Mouse (Mus musculus): ENCODE measurements around the gene Gm47289. TPM values are rescaled to one million over a fixed set of nuclear protein-coding genes. Genes with fewer than 3 reads are reported as not detected.

The Gm47289 gene
- polyA plus RNA-seq, 1 experiment from 2014 or later: not detected

DNA sequence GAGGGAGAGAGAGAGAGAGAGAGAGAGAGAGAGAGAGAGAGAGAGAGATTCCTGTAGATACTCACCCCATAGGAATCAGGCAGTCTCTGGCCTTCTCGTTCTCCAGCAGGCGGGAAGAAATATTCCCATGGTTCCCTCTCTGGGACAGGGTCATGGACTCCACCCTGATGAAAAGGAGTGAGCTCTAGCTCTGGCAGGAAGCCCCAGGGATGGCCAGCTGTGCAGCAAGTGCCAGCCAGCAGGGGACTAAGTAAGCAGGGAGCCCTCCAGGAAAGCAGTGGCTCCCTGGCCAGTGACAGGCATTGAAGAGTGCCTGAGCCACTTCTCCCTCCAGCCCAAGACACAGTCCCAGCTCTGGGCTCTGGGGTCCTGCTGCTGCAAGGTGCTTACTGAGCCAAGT, 7.2 kb upstream of the Gm47289 start:
- WGBS: 54% methylated on average over 2 of the region's 2 CpGs
- Histone ChIP-seq H3K9ac (ENCODE audit: low read length) (no peak overlapping the region), H3K4me1 (ENCODE audit: control insufficient read depth, insufficient read depth, low read length) (no peaks in the 10 kb centered on the region), H3K27me3 (ENCODE audit: control insufficient read depth, insufficient read depth, low read length) (no peaks in the 10 kb centered on the region), H3K36me3 (ENCODE audit: control insufficient read depth, insufficient read depth, low read length) (no peaks in the 10 kb centered on the region), H3K27ac (ENCODE audit: low read length) (no peak overlapping the region), H3K9me3 (replicated peaks; ENCODE audit: control insufficient read depth, low read length) (no peaks in the 10 kb centered on the region), H3K4me2 (ENCODE audit: low read depth, low read length) (no peak overlapping the region), H3K4me3 (replicated peaks; ENCODE audit: low read length) (no peak overlapping the region)
- no peak for ATAC-seq (ENCODE audit: insufficient read depth, low FRiP score)

- Histone ChIP-seq H3K4me1 (ENCODE audit: control insufficient read depth, insufficient read depth, low read length) (no peaks in the 10 kb centered on the region), H3K27ac (ENCODE audit: low read length) (no peak overlapping the region), H3K9ac (ENCODE audit: low read length) (no peak overlapping the region), H3K4me3 (replicated peaks; ENCODE audit: low read length) (no peak overlapping the region), H3K4me2 (ENCODE audit: low read depth, low read length) (no peak overlapping the region), H3K36me3 (ENCODE audit: control insufficient read depth, insufficient read depth, low read length) (no peaks in the 10 kb centered on the region), H3K9me3 (replicated peaks; ENCODE audit: control insufficient read depth, low read length) (no peaks in the 10 kb centered on the region), H3K27me3 (ENCODE audit: control insufficient read depth, insufficient read depth, low read length) (no peaks in the 10 kb centered on the region)
- ATAC-seq (ENCODE audit: insufficient read depth, low FRiP score): no peak
- 78% methylated on average over 8 of the region's 8 CpGs for WGBS
Observed at GRCm38 (mm10) chr9:119155416-119155815, 3.5 kb upstream of the Gm47289 start.

- no peaks in the 10 kb centered on the region for H3K36me3 ChIP-seq (ENCODE audit: control insufficient read depth, insufficient read depth, low read length)
- no peaks in the 10 kb centered on the region for H3K9me3 ChIP-seq (replicated peaks; ENCODE audit: control insufficient read depth, low read length)
- no peak overlapping the region for H3K4me3 ChIP-seq (replicated peaks; ENCODE audit: low read length)
- H3K27me3 ChIP-seq (ENCODE audit: control insufficient read depth, insufficient read depth, low read length): no peaks in the 10 kb centered on the region
- 49% methylated on average over 7 of the region's 7 CpGs for WGBS
- no peaks in the 10 kb centered on the region for H3K4me1 ChIP-seq (ENCODE audit: control insufficient read depth, insufficient read depth, low read length)
- no peak overlapping the region for H3K27ac ChIP-seq (ENCODE audit: low read length)
- no peak overlapping the region for H3K9ac ChIP-seq (ENCODE audit: low read length)
- no peak overlapping the region; the same call in 1 of the 2 replicates for H3K4me2 ChIP-seq (ENCODE audit: low read depth, low read length)
- ATAC-seq (ENCODE audit: insufficient read depth, low FRiP score): no peak
Observed at GRCm38 (mm10) chr9:119155826-119156225, 3.1 kb upstream of the Gm47289 start.

DNA sequence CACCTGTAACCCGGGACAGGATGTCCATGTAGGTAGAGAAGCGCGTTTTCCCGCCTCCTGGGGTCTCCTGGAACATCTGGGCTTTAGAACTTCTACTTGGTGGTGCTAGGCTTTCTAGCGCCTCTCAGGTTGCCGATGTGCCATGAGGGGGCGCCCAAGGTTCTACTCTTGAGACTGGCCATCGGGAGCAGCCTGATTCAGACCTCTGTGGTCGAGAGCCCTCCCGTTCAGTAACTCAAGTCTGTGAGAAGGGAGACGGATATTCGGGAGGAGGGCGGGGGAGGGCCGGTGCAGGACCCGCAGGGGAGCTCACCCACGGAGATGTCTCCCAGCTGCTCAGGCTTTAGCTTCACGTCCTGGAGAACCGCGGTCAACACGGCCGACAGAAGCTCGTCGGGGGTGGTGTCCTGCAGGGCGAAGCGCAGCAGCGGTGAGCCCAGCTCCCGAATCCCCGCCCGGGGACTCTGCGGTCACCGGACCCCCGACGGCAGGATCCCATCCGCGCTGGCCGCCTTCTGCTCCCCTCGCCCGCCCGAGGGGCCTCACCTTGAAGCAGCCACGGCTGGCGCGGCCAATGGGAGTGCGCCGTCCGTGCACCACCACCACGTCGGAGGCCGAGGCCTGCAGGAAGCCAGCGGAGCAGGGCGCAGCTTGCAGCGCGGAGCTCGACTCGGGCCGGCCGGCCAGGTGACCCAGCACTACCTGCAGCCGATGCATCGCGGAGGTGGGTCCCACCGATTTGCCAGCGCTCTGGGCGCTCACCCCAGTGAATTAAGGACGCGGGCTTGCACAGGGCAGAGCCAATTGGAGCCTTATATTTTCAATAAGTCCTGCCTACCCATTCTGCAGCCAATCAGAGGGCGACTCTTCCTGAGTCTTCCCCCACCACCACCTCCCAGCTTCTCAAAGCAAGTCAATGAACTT, 2.4 kb upstream of the Gm47289 start, which contains the start of gene Acaa1b:
Acaa1b (minus strand) TSS at position 816 of the 924 bp plus-strand sequence.
- Histone ChIP-seq H3K4me1 (ENCODE audit: control insufficient read depth, insufficient read depth, low read length) (no peaks in the 10 kb centered on the region), H3K9ac (ENCODE audit: low read length) (peak within 1 kb of the TSS; percentile 52), H3K27ac (ENCODE audit: low read length) (no peak within 1 kb of the TSS), H3K4me2 (ENCODE audit: low read depth, low read length) (peak within 1 kb of the TSS; percentile 60), H3K4me3 (replicated peaks; ENCODE audit: low read length) (peak within 1 kb of the TSS; percentile 48), H3K36me3 (ENCODE audit: control insufficient read depth, insufficient read depth, low read length) (no peaks in the 10 kb centered on the region), H3K27me3 (ENCODE audit: control insufficient read depth, insufficient read depth, low read length) (no peaks in the 10 kb centered on the region), H3K9me3 (replicated peaks; ENCODE audit: control insufficient read depth, low read length) (no peaks in the 10 kb centered on the region)
- WGBS: under 1% methylated on average over 65 of the region's 65 CpGs
- ATAC-seq (ENCODE audit: insufficient read depth, low FRiP score): peak; percentile 80

- WGBS: 90% methylated on average over 3 of the region's 3 CpGs
- ATAC-seq (ENCODE audit: insufficient read depth, low FRiP score): no peak
- no peak overlapping the region for H3K9ac ChIP-seq (ENCODE audit: low read length)
- no peaks in the 10 kb centered on the region for H3K27me3 ChIP-seq (ENCODE audit: control insufficient read depth, insufficient read depth, low read length)
- no peaks in the 10 kb centered on the region for H3K4me1 ChIP-seq (ENCODE audit: control insufficient read depth, insufficient read depth, low read length)
- H3K4me2 ChIP-seq (ENCODE audit: low read depth, low read length): no peak overlapping the region
- H3K27ac ChIP-seq (ENCODE audit: low read length): no peak overlapping the region
- no peak overlapping the region for H3K4me3 ChIP-seq (replicated peaks; ENCODE audit: low read length)
- no peaks in the 10 kb centered on the region for H3K36me3 ChIP-seq (ENCODE audit: control insufficient read depth, insufficient read depth, low read length)
- no peaks in the 10 kb centered on the region for H3K9me3 ChIP-seq (replicated peaks; ENCODE audit: control insufficient read depth, low read length)
Observed at GRCm38 (mm10) chr9:119160689-119161088, 1.7 kb downstream of the Gm47289 start.

GRCm38 (mm10) chr9:119164743-119165142, 5.8 kb downstream of the Gm47289 start:
- no peak for ATAC-seq (ENCODE audit: insufficient read depth, low FRiP score)
- Histone ChIP-seq H3K27me3 (ENCODE audit: control insufficient read depth, insufficient read depth, low read length) (no peaks in the 10 kb centered on the region), H3K4me3 (replicated peaks; ENCODE audit: low read length) (no peak overlapping the region), H3K9me3 (replicated peaks; ENCODE audit: control insufficient read depth, low read length) (no peaks in the 10 kb centered on the region), H3K4me2 (ENCODE audit: low read depth, low read length) (no peak overlapping the region), H3K9ac (ENCODE audit: low read length) (no peak overlapping the region), H3K36me3 (ENCODE audit: control insufficient read depth, insufficient read depth, low read length) (no peaks in the 10 kb centered on the region), H3K27ac (ENCODE audit: low read length) (no peak overlapping the region), H3K4me1 (ENCODE audit: control insufficient read depth, insufficient read depth, low read length) (no peaks in the 10 kb centered on the region)
- WGBS: 82% methylated on average over 7 of the region's 7 CpGs

DNA sequence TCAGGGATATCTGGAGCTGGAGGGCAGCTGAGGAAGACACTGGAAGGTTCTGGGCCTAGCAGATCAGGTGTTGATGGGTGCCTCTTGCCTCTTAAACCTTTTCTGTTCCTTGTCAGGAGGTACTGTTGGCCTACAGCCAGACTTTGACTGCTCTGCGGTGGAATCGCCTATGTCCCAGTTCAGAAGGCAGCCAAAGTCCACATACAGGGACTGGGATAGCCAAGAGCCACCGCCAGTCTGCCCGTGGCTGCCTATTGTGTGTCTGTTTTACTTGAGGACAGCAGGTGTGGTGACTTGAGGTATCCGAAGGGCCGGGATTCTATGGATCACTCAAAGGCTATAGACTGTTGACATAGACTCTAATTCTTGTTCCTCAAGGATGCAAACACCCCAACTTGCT, 6.6 kb downstream of the Gm47289 start:
- no peaks in the 10 kb centered on the region for H3K27me3 ChIP-seq (ENCODE audit: control insufficient read depth, insufficient read depth, low read length)
- H3K9ac ChIP-seq (ENCODE audit: low read length): no peak overlapping the region
- no peaks in the 10 kb centered on the region for H3K4me1 ChIP-seq (ENCODE audit: control insufficient read depth, insufficient read depth, low read length)
- no peaks in the 10 kb centered on the region for H3K36me3 ChIP-seq (ENCODE audit: control insufficient read depth, insufficient read depth, low read length)
- no peak overlapping the region for H3K4me3 ChIP-seq (replicated peaks; ENCODE audit: low read length)
- no peak for ATAC-seq (ENCODE audit: insufficient read depth, low FRiP score)
- H3K27ac ChIP-seq (ENCODE audit: low read length): no peak overlapping the region
- H3K9me3 ChIP-seq (replicated peaks; ENCODE audit: control insufficient read depth, low read length): no peaks in the 10 kb centered on the region
- no peak overlapping the region for H3K4me2 ChIP-seq (ENCODE audit: low read depth, low read length)
- 88% methylated on average over 6 of the region's 6 CpGs for WGBS

- H3K4me1 ChIP-seq (ENCODE audit: control insufficient read depth, insufficient read depth, low read length): no peaks in the 10 kb centered on the region
- no peaks in the 10 kb centered on the region for H3K27me3 ChIP-seq (ENCODE audit: control insufficient read depth, insufficient read depth, low read length)
- no peak overlapping the region for H3K27ac ChIP-seq (ENCODE audit: low read length)
- H3K9me3 ChIP-seq (replicated peaks; ENCODE audit: control insufficient read depth, low read length): no peaks in the 10 kb centered on the region
- H3K9ac ChIP-seq (ENCODE audit: low read length): no peak overlapping the region
- no peak overlapping the region for H3K4me2 ChIP-seq (ENCODE audit: low read depth, low read length)
- no peak for ATAC-seq (ENCODE audit: insufficient read depth, low FRiP score)
- H3K36me3 ChIP-seq (ENCODE audit: control insufficient read depth, insufficient read depth, low read length): no peaks in the 10 kb centered on the region
- no peak overlapping the region for H3K4me3 ChIP-seq (replicated peaks; ENCODE audit: low read length)
- 86% methylated on average over 2 of the region's 2 CpGs for WGBS
Observed at GRCm38 (mm10) chr9:119167608-119168007, 8.6 kb downstream of the Gm47289 start.

- WGBS: 83% methylated on average over 11 of the region's 11 CpGs
- H3K27me3 ChIP-seq (ENCODE audit: control insufficient read depth, insufficient read depth, low read length): no peaks in the 10 kb centered on the region
- no peak overlapping the region for H3K4me3 ChIP-seq (replicated peaks; ENCODE audit: low read length)
- peaks cover 8% of the 10 kb centered on the region; the same call in 1 of the 2 replicates for H3K4me1 ChIP-seq (ENCODE audit: control insufficient read depth, insufficient read depth, low read length)
- H3K9ac ChIP-seq (ENCODE audit: low read length): no peak overlapping the region
- no peak for ATAC-seq (ENCODE audit: insufficient read depth, low FRiP score)
- H3K9me3 ChIP-seq (replicated peaks; ENCODE audit: control insufficient read depth, low read length): no peaks in the 10 kb centered on the region
- no peak overlapping the region for H3K4me2 ChIP-seq (ENCODE audit: low read depth, low read length)
- no peak overlapping the region for H3K27ac ChIP-seq (ENCODE audit: low read length)
- no peaks in the 10 kb centered on the region for H3K36me3 ChIP-seq (ENCODE audit: control insufficient read depth, insufficient read depth, low read length)
Observed at GRCm38 (mm10) chr9:119179292-119179691, 20.3 kb downstream of the Gm47289 start.

Data from stomach, embryonic 16.5 days (tissue).